Comparison of ENCODE assay signal across 11 mouse cellular contexts in the genomic region with DNA sequence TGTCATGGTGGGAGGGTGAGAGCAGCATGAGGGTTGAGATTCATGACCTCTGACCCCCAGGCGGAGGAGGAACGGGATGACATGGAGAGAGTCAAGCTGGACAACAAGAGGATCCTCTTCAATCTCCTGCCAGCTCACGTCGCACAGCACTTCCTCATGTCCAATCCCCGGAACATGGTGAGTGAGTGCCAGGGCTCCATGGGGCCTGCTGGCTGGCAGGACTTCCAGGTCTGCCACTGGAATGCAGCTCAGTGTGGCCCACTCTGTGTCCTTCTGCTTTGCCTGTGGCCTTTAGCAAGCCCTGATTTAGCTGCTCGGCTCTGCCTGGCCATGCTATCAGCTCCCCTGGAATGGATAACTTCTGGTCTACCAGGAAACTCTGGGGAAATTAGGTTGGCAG. TPM values are rescaled to one million over a fixed set of nuclear protein-coding genes. Genes with fewer than 3 reads are reported as not detected.
DNase-seq lines count a peak whose midpoint lies in the region; ATAC-seq and TF ChIP-seq lines count a peak whose summit lies in the region.
"Had no signal": no experiment of that assay in that cellular context is flagged by ENCODE, and none has a peak within 500 bp of the region (broad histone marks: within the 10 kb centered on the region; RNA-seq: fewer than 3 reads in every experiment).

No protein-coding gene starts in this region.

- H3K36me3 ChIP-seq in heart, embryonic 10.5 days, result no peaks in the 10 kb centered on the region
- no peaks in the 10 kb centered on the region for H3K36me3 ChIP-seq in lung, embryonic 16.5 days (ENCODE audit: control insufficient read depth, insufficient read depth, low read length)
- H3K36me3 ChIP-seq in hindbrain, postnatal 0 days (ENCODE audit: insufficient read depth, low read length), result peaks cover 4% of the 10 kb centered on the region; the same call in 1 of the 2 replicates
- no peaks in the 10 kb centered on the region for H3K36me3 ChIP-seq in stomach, embryonic 14.5 days (ENCODE audit: control insufficient read depth, insufficient read depth, low read length)

- TF ChIP-seq CTCF in hindbrain, postnatal 0 days (IDR thresholded peaks at IDR 0.05; ENCODE audit: low read depth), result no peak

- peaks cover 12% of the 10 kb centered on the region for H3K4me1 ChIP-seq in heart, embryonic 10.5 days
- peaks cover 13% of the 10 kb centered on the region for H3K4me1 ChIP-seq in lung, embryonic 16.5 days (replicated peaks; ENCODE audit: control insufficient read depth, insufficient read depth, low read length)
- H3K4me1 ChIP-seq in hindbrain, postnatal 0 days (ENCODE audit: insufficient read depth, low read length), result 0 out of 2 replicates have a peak, but pooled peaks cover 15% of the 10 kb centered on the region
- peaks cover 14% of the 10 kb centered on the region for H3K4me1 ChIP-seq in stomach, embryonic 14.5 days (ENCODE audit: control insufficient read depth, insufficient read depth, low read length)

- no peak overlapping the region for H3K4me3 ChIP-seq in heart, embryonic 10.5 days
- no peak overlapping the region for H3K4me3 ChIP-seq in lung, embryonic 16.5 days (ENCODE audit: low read length)
- no peak overlapping the region for H3K4me3 ChIP-seq in hindbrain, postnatal 0 days (ENCODE audit: low read length)
- H3K4me3 ChIP-seq in stomach, embryonic 14.5 days (ENCODE audit: low read depth, low read length), result no peak overlapping the region

- no peak overlapping the region for H3K4me2 ChIP-seq in lung, embryonic 16.5 days (ENCODE audit: low read depth, low read length)
- no peak overlapping the region for H3K4me2 ChIP-seq in hindbrain, postnatal 0 days (ENCODE audit: low read depth, low read length)
- H3K4me2 ChIP-seq in stomach, embryonic 14.5 days (replicated peaks; ENCODE audit: low read depth, low read length), result no peak overlapping the region

- 68% methylated on average over 6 of the region's 6 CpGs for WGBS in heart, embryonic 10.5 days
- 34% methylated on average over 6 of the region's 6 CpGs for WGBS in lung, embryonic 16.5 days
- 31% methylated on average over 6 of the region's 6 CpGs for WGBS in hindbrain, postnatal 0 days
- WGBS in stomach, embryonic 14.5 days, result 56% methylated on average over 6 of the region's 6 CpGs

- no peak for DNase-seq in heart, embryonic 10.5 days (ENCODE audit: low spot score)
- no peak for DNase-seq in heart, adult 8-10 months (ENCODE audit: low spot score)
- DNase-seq in lung, adult 18-20 months, result no peak
- DNase-seq in hindbrain, postnatal 0 days (ENCODE audit: low spot score), result peak; percentile 50
- DNase-seq in layer of hippocampus, postnatal 14 days (ENCODE audit: low spot score in 2 of 2), result no peak
- DNase-seq in frontal cortex, adult 2 months (ENCODE audit: extremely low spot score in 1 of 2, low spot score in 1 of 2), result no peak
- DNase-seq: gastrocnemius, postnatal 25 days had no signal

- H3K27me3 ChIP-seq in heart, embryonic 10.5 days (ENCODE audit: insufficient read depth, poor library complexity, severe bottlenecking), result no peaks in the 10 kb centered on the region
- no peaks in the 10 kb centered on the region for H3K27me3 ChIP-seq in lung, embryonic 16.5 days (ENCODE audit: control insufficient read depth, insufficient read depth, low read depth, low read length)
- H3K27me3 ChIP-seq in hindbrain, postnatal 0 days (ENCODE audit: insufficient read depth, low read length), result no peaks in the 10 kb centered on the region
- no peaks in the 10 kb centered on the region for H3K27me3 ChIP-seq in stomach, embryonic 14.5 days (ENCODE audit: control insufficient read depth, insufficient read depth, low read length)

- no peaks in the 10 kb centered on the region for H3K9me3 ChIP-seq in heart, embryonic 10.5 days
- no peaks in the 10 kb centered on the region for H3K9me3 ChIP-seq in lung, embryonic 16.5 days (ENCODE audit: control insufficient read depth, low read length)
- no peaks in the 10 kb centered on the region for H3K9me3 ChIP-seq in hindbrain, postnatal 0 days (ENCODE audit: low read length)
- H3K9me3 ChIP-seq in stomach, embryonic 14.5 days (ENCODE audit: control insufficient read depth, low read depth, low read length), result no peaks in the 10 kb centered on the region

- no peak overlapping the region for H3K9ac ChIP-seq in lung, embryonic 16.5 days (ENCODE audit: low read length)
- H3K9ac ChIP-seq in hindbrain, postnatal 0 days (replicated peaks; ENCODE audit: low read length), result no peak overlapping the region
- no peak overlapping the region for H3K9ac ChIP-seq in stomach, embryonic 14.5 days (replicated peaks; ENCODE audit: low read depth, low read length)

- H3K27ac ChIP-seq in heart, embryonic 10.5 days, result peak overlapping the region; percentile 59
- H3K27ac ChIP-seq in lung, embryonic 16.5 days (ENCODE audit: low read length), result peak overlapping the region; percentile 7; the same call in 1 of the 2 replicates
- peak overlapping the region; percentile 64; the same call in 1 of the 2 replicates for H3K27ac ChIP-seq in hindbrain, postnatal 0 days
- H3K27ac ChIP-seq in stomach, embryonic 14.5 days (ENCODE audit: low read length), result peak overlapping the region; percentile 90

- ATAC-seq in lung, embryonic 16.5 days (ENCODE audit: low read depth), result peak; percentile 8
- ATAC-seq in hindbrain, postnatal 0 days, result 0 out of 2 replicates have a peak, but pooled peaks have one; percentile 8
- peak; percentile 25; the same call in 1 of the 2 replicates for ATAC-seq in stomach, embryonic 14.5 days (ENCODE audit: insufficient number of reproducible peaks, insufficient read depth, low FRiP score, low read depth)

RNA-seq across cellular contexts. Expression of a gene that starts 28.2 kb away (rescaled TPM):
- 0.21 TPM in 1 of 2 replicates, not detected in the other for polyA plus RNA-seq in heart, embryonic 10.5 days (2016; fragmentation: Nextera tagmentation; extraction: Ambion mirVana)
- total RNA-seq in heart, adult 8-10 months (2022), result not detected
- 0.15 TPM in 1 of 2 replicates, not detected in the other for polyA plus RNA-seq in lung, embryonic 16.5 days (2015; fragmentation: Nextera tagmentation; extraction: Ambion mirVana)
- total RNA-seq in hindbrain, postnatal 0 days (2014; rRNA removed), result not detected in 2 replicates
- not detected in 2 replicates for polyA plus RNA-seq in hindbrain, postnatal 0 days (2015; fragmentation: Nextera tagmentation; extraction: Ambion mirVana)
- 0.25 TPM in 1 of 2 replicates, not detected in the other for polyA plus RNA-seq in stomach, embryonic 14.5 days (2014; fragmentation: Nextera tagmentation; extraction: Ambion mirVana)
- not detected for total RNA-seq in layer of hippocampus, postnatal 14 days (2021)
- polyA plus RNA-seq in frontal cortex, adult 2 months (2012; rRNA removed), result not detected in 2 replicates
- total RNA-seq: gastrocnemius, postnatal 25 days had no signal
- polyA plus RNA-seq: C2C12; large intestine, adult 2 months had no signal

RNA-seq across cellular contexts. Expression of a gene that starts 37.4 kb away (rescaled TPM):
- polyA plus RNA-seq in heart, embryonic 10.5 days (2016; fragmentation: Nextera tagmentation; extraction: Ambion mirVana), result 0.15 and 4.3 TPM in 2 replicates
- not detected for total RNA-seq in heart, adult 8-10 months (2022)
- 0.58 and 3.4 TPM in 2 replicates for polyA plus RNA-seq in lung, embryonic 16.5 days (2015; fragmentation: Nextera tagmentation; extraction: Ambion mirVana)
- not detected in 2 replicates for total RNA-seq in hindbrain, postnatal 0 days (2014; rRNA removed)
- polyA plus RNA-seq in hindbrain, postnatal 0 days (2015; fragmentation: Nextera tagmentation; extraction: Ambion mirVana), result 0.19 TPM in 1 of 2 replicates, not detected in the other
- 1.5 and 1.7 TPM in 2 replicates for polyA plus RNA-seq in stomach, embryonic 14.5 days (2014; fragmentation: Nextera tagmentation; extraction: Ambion mirVana)
- not detected for total RNA-seq in layer of hippocampus, postnatal 14 days (2021)
- 0.10 and 0.15 TPM in 2 replicates for polyA plus RNA-seq in frontal cortex, adult 2 months (2012; rRNA removed)
- total RNA-seq: gastrocnemius, postnatal 25 days had no signal
- polyA plus RNA-seq: C2C12 had no signal

RNA-seq across cellular contexts. Expression of a gene that starts 53.6 kb away (rescaled TPM):
- 15.7 and 25.9 TPM in 2 replicates for polyA plus RNA-seq in heart, embryonic 10.5 days (2016; fragmentation: Nextera tagmentation; extraction: Ambion mirVana)
- 10 to 100 TPM; 19.5 to 46.4 (median 24.3) TPM for total RNA-seq in heart, adult 8-10 months (2022)
- 14.8 and 16.4 TPM in 2 replicates for polyA plus RNA-seq in lung, embryonic 16.5 days (2015; fragmentation: Nextera tagmentation; extraction: Ambion mirVana)
- total RNA-seq in hindbrain, postnatal 0 days (2014; rRNA removed), result 35.7 and 47.2 TPM in 2 replicates
- 24.6 and 25.3 TPM in 2 replicates for polyA plus RNA-seq in hindbrain, postnatal 0 days (2015; fragmentation: Nextera tagmentation; extraction: Ambion mirVana)
- polyA plus RNA-seq in stomach, embryonic 14.5 days (2014; fragmentation: Nextera tagmentation; extraction: Ambion mirVana), result 49.9 and 62.0 TPM in 2 replicates
- total RNA-seq in layer of hippocampus, postnatal 14 days (2021), result 10 to 100 TPM; 33.3 to 36.6 TPM
- polyA plus RNA-seq in frontal cortex, adult 2 months (2012; rRNA removed), result 12.6 and 13.9 TPM in 2 replicates

Comparison
In these comparisons a context has a peak if more than half of its experiments do, and no peak if none do; other contexts are left out.
1. H3K27ac ChIP-seq: peak in every context shown above with its lines; median percentile 90 in stomach, embryonic 14.5 days; 64 in hindbrain, postnatal 0 days; 59 in heart, embryonic 10.5 days; 7 in lung, embryonic 16.5 days.